Mouse (Mus musculus) liver, postnatal 0 days (tissue): ENCODE measurements around the gene Olfml3. TPM values are rescaled to one million over a fixed set of nuclear protein-coding genes. Genes with fewer than 3 reads are reported as not detected.
A peak's percentile ranks its signal among the peaks of the same experiment; 100 is the strongest.

Source experiments
- ATAC-seq: fragments of 200-750 bp; cut with Nextera tagmentation; 2 replicates; pipeline ENCODE4 v1.8.0; 2017; ENCODE audit warnings: mild to moderate bottlenecking, moderate library complexity
- DNase-seq: peaks from one replicate; pipeline ENCODE4 v3.0.0-alpha.2; 2016
- H3K27ac ChIP-seq: fragments of 300-500 bp; sonication (generic); 2 replicates; pipeline ENCODE4 v1.5.1; 2014; ENCODE audit warnings: antibody characterized with exemption, moderate library complexity, mild to moderate bottlenecking, low read depth
- H3K27me3 ChIP-seq: fragments of 300-500 bp; sonication (generic); 2 replicates; pipeline ENCODE4 v1.6.1; 2014; ENCODE audit warnings: low read length, control low read depth, mixed read lengths; ENCODE audit not compliant: insufficient read depth
- H3K36me3 ChIP-seq: fragments of 300-500 bp; sonication (generic); replicated peaks from 2 replicates; pipeline ENCODE4 v1.6.1; 2014; ENCODE audit warnings: mild to moderate bottlenecking, control low read depth, low read length, moderate library complexity, mixed read lengths; ENCODE audit not compliant: insufficient read depth
- H3K4me1 ChIP-seq: fragments of 300-500 bp; sonication (generic); 2 replicates; pipeline ENCODE4 v1.6.1; 2014; ENCODE audit warnings: antibody characterized with exemption, mild to moderate bottlenecking, control low read depth; ENCODE audit not compliant: insufficient read depth
- H3K4me2 ChIP-seq: fragments of 300-500 bp; sonication (generic); 2 replicates; pipeline ENCODE4 v1.6.1; 2014; ENCODE audit warnings: low read depth, mild to moderate bottlenecking, low read length, moderate library complexity, mixed read lengths
- H3K4me3 ChIP-seq: fragments of 300-500 bp; sonication (generic); 2 replicates; pipeline ENCODE4 v1.5.1; 2014; ENCODE audit warnings: low read depth, low read length
- H3K9ac ChIP-seq: fragments of 300-500 bp; sonication (generic); replicated peaks from 2 replicates; pipeline ENCODE4 v1.6.1; 2014; ENCODE audit warnings: mild to moderate bottlenecking, moderate library complexity
- H3K9me3 ChIP-seq: fragments of 300-500 bp; sonication (generic); 2 replicates; pipeline ENCODE4 v1.6.1; 2016; ENCODE audit warnings: mild to moderate bottlenecking, control low read depth, low read length, mixed read lengths
- CTCF ChIP-seq: sonication (generic); IDR thresholded peaks from 2 replicates; pipeline ENCODE4 v1.5.1; 2016; ENCODE audit warnings: antibody characterized with exemption, low read depth
- EP300 ChIP-seq: IDR thresholded peaks from 2 replicates; pipeline ENCODE4 v1.6.1; 2016; ENCODE audit warnings: antibody characterized with exemption, low read depth, mild to moderate bottlenecking
- WGBS: fragments of 180-500 bp; shearing (Covaris S2); extraction: QIAGEN DNeasy Blood & Tissue Kit; methylation state at CpG from one replicate; pipeline ENCODE4 v1.1.7; 2014; ENCODE audit not compliant: insufficient replicate concordance; 5-methylcytosine and 5-hydroxymethylcytosine counted together
- polyA plus RNA-seq: library from polyadenylated mRNA; unstranded; fragments of >200 nt; fragmentation: Nextera tagmentation; extraction: Ambion mirVana; gene quantifications from 2 replicates; pipeline ENCODE4 v1.2.1, GENCODE M21; 2015

Gene Olfml3
- polyA plus RNA-seq, 1 experiment from 2014 or later: 2.6 TPM

DNA sequence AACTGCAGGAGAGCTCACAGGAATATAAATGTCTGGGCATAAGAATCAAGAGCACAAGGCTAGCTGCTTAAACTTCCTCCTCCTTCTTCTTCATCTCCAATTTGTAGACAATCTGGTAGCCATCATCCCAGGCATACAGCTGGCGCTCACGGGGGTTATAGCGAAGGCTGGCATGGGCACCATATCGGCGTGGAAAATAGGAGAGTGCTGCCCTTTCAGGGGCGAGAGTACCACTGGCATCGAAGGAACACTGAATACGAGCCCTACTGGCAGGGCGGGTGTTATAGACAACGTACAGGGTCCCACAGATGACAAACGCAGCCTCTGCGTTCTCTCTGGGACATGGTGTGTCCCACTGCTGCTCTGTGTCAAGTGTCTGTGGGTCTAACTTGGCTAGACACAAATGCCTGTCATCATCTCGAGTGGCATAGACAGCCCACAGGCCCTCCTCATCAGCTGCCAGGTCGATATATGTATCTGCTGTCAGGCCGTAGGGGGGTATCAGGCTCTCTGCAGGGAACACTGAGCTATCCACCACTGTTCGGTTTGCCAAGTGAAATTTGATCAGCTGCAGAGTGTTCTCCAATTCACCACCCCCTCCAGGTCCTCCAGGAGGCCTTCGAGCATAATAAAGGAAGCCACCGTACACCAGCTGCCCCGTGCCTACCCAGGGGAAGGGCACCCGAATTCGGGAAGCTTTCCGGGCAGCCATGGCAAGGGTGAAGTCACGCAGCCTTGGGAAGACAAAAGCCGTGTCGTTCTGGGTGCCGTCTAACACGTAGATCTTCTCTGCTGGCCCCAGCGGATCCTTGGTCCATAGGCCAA is 1.8 kb downstream of the Olfml3 start:
- H3K4me3 ChIP-seq: no peak overlapping the region
- no peak overlapping the region for H3K27ac ChIP-seq
- H3K27me3 ChIP-seq: no peaks in the 10 kb centered on the region
- WGBS: 88% methylated on average over 28 of the region's 28 CpGs
- peaks cover 11% of the 10 kb centered on the region for H3K4me1 ChIP-seq
- H3K9me3 ChIP-seq: no peaks in the 10 kb centered on the region
- TF ChIP-seq EP300: no peak
- TF ChIP-seq CTCF: no peak
- H3K4me2 ChIP-seq: no peak overlapping the region
- ATAC-seq (no peak), DNase-seq (no peak)
- H3K36me3 ChIP-seq: peaks cover 14% of the 10 kb centered on the region
- no peak overlapping the region for H3K9ac ChIP-seq

DNA sequence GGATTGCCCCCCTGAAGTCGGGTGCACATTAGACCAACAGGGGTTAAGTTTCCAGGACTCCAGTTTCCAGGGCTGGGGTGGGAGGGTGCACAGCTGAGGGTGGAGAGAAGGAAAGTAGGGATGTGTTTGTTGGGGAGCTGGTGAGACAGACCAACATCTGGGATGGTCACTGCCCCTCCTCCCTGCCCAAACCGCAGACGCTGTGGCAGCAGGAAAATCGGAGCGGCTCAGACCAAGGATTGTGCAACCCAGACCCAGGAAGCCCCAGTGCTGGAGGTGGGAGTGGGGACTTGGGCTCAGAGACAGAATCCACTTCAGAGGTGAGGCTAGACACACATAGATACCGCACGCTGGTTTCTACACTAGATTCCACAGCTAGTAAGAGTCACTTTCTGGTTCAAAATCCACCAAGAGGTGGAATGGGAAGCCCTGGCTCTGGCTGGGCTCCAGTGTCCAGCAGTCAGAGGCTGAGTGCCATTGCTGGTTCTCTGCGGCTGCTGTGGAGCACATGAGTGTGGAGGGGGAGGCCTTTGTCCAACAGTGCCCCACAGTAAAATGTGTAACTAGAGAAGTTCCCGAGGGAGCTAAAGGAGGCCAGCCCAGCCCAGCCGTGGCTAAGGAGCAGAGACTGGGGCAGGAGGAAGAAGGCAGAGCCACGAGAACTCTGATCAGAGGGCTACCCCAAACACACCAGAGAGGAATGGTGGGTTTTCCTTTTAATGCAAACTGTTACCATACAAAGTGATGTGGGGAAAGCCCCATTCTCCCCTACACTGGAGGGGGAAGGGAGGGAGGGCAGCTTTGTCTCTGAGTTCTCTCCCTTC is 2.9 kb downstream of the Olfml3 start:
- Histone ChIP-seq H3K36me3 (peaks cover 6% of the 10 kb centered on the region; the same call in 1 of the 2 replicates), H3K4me3 (no peak overlapping the region), H3K4me2 (no peak overlapping the region), H3K4me1 (peaks cover 11% of the 10 kb centered on the region), H3K27ac (0 out of 2 replicates have a peak overlapping the region, but pooled peaks have one; percentile 22), H3K9ac (no peak overlapping the region), H3K27me3 (no peaks in the 10 kb centered on the region), H3K9me3 (no peaks in the 10 kb centered on the region)
- TF ChIP-seq CTCF (no peak), EP300 (no peak)
- DNase-seq (peak; percentile 27), ATAC-seq (no peak)
- WGBS: 28% methylated on average over 11 of the region's 11 CpGs

DNA sequence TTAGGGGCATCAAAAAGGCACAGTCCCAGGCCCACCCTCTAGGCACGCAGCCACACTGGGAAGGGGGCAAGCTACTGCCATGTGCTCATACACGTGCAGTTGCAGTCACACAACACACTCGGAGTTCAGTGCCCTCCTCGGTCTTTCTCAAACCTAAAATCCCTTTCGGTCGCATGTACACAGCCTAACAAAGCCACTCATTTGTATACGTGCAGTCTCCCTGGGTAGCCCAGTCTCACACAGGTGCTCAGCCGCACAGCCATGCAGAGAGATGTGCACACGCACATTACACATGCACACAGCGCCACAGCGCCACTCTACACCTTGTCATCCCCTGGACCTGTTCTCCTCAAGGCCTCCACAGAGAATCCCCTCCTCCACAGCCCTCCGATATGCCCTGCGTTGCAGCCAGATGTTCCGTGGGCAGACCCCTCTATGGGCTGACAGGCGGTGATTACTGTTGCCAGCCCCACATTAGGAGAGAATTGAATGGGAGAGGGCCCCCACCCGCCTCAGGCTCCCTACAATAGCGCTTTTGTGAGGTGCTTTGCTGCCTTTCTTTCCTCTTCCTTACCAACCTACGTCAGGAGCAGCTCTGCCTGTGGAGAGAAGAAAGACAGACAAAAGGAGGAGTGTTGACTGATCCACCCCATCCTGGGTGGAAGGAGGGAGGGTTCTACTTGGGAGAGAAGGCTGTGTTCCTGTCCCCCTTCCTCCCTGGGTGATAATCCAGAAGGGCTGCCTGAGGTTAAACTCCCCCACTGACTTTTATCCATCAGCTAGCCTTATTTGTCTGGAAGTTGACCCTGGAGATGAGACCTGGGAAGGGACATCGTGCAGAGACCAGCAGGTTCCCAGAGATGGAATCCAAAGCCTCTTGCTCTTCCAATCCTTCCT is 3.8 kb downstream of the Olfml3 start:
- TF ChIP-seq CTCF (no peak), EP300 (no peak)
- 70% methylated on average over 19 of the region's 19 CpGs for WGBS
- no peak for ATAC-seq
- Histone ChIP-seq H3K4me3 (no peak overlapping the region), H3K36me3 (peaks cover 6% of the 10 kb centered on the region; the same call in 1 of the 2 replicates), H3K4me2 (no peak overlapping the region), H3K27ac (no peak overlapping the region), H3K9ac (no peak overlapping the region), H3K27me3 (no peaks in the 10 kb centered on the region), H3K4me1 (peaks cover 11% of the 10 kb centered on the region), H3K9me3 (no peaks in the 10 kb centered on the region)
- DNase-seq: no peak

DNA sequence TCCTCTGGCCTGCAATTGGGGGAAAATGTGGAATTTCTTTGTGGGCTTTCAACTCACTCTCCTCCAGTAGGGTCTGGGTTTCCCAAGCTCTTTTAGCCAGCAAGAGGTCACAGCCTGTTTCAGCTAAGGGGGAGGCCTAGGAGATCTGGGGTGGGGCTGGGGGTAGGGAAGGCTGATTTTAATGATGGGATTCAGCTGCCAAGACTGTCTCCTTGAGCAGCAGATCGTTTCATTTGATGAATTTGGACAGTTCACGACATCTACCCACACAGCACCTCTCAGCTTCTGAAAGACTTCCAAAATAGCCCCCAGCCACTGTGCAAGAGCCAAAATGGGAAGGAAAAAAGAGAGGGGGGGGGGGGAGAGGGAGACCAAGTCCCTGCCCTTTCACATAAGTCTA is 4.6 kb downstream of the Olfml3 start:
- no peaks in the 10 kb centered on the region for H3K9me3 ChIP-seq
- ATAC-seq: no peak
- DNase-seq: no peak

DNA sequence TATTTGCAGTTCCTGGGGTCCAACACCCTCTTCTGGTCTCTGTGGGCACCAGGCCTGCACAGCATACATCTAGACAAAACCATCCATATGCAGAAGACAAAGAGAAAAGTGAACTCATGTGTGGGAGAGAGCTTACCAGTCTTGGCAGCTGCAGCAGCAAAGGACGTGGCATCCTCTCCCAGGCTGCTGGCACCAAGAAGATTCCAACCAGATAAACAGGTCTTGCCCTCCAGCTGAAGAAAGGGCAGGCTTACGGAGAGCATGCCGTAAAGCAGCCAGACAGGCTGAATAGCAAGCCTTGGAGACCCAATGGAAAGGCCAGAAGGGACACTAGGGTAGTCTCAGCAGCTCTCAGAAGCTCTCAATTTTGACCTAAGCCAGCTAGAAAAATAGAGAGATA is 5.7 kb downstream of the Olfml3 start:
- ATAC-seq (no peak), DNase-seq (no peak)
- H3K4me1 ChIP-seq: peaks cover 7% of the 10 kb centered on the region
- H3K36me3 ChIP-seq: peaks cover 6% of the 10 kb centered on the region; the same call in 1 of the 2 replicates
- WGBS: 77% methylated on average over 3 of the region's 3 CpGs
- no peak overlapping the region for H3K27ac ChIP-seq
- TF ChIP-seq EP300 (no peak), CTCF (no peak)
- no peak overlapping the region for H3K4me3 ChIP-seq
- no peaks in the 10 kb centered on the region for H3K27me3 ChIP-seq
- H3K4me2 ChIP-seq: no peak overlapping the region
- H3K9ac ChIP-seq: no peak overlapping the region
- no peaks in the 10 kb centered on the region for H3K9me3 ChIP-seq

More for the DNA sequence above, 4.6 kb downstream of the Olfml3 start:
- no peak overlapping the region for H3K4me3 ChIP-seq
- 60% methylated on average over 2 of the region's 2 CpGs for WGBS
- H3K9ac ChIP-seq: no peak overlapping the region
- H3K36me3 ChIP-seq: peaks cover 6% of the 10 kb centered on the region; the same call in 1 of the 2 replicates
- H3K27me3 ChIP-seq: no peaks in the 10 kb centered on the region
- no peak overlapping the region for H3K27ac ChIP-seq
- TF ChIP-seq CTCF (no peak), EP300 (no peak)
- no peak overlapping the region for H3K4me2 ChIP-seq
- peaks cover 11% of the 10 kb centered on the region for H3K4me1 ChIP-seq
